Mouse (Mus musculus): ENCODE results near the gene Ubash3a.
A peak's percentile ranks its signal among the peaks of the same experiment; 100 is the strongest.

The Ubash3a gene

DNA sequence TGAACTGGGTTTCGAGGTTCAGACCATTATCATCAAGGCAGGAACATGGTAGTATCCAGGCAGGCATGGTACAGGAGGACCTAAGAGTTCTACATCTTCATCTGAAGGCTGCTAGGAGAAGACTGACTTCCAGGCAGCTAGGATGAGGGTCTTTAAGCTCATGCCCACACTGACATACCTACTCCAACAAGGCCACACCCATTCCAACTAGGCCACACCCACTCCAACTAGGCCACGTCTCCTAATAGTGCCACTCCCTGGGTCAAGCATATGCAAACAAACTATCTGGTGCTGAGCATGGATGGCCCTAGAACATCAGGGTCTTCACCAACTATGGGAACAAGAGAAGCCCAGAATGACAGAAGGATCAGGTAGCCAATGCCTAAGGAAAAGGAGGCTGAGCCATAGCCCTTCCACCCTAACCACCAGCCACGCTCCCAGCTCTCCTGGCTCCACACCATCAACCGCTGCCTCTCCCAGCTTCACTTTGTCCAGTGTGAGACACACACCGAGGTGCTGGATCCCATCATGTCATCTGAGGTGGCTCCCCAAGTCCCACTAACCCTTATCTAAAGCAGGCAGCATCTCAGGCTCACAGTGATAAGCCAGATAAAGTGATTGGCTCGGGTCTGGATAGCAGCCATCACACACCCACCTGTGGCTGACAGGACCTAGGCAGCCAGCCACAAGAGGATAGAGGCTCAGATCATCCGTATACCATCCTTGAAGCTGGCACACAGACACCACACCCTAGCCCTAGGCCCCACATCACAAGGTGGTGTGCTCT, 30.8 kb downstream of the Ubash3a start:
- no peak for TF ChIP-seq GATA4 (IDR thresholded peaks at IDR 0.05; ENCODE audit: insufficient replicate concordance, low read length)

DNA sequence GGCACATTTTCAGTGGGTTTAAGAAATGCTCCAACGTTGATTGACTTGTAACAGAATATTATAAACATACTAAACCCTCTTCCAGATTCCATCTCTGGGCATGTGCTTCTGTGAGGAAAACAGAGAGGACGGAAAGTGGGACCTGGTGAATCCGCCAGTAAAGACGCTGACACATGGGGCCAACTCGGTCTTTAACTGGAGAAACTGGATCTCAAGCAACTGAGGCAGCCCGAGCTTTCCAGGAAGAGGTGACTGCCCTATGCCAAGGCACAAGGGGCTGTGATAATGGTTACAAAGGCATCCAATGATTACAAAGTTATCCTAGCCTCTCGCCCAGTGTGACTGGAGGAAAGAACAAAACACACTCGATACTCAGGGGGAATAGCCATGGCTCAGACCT, 33.5 kb downstream of the Ubash3a start:
- no peak for TF ChIP-seq GATA4 (IDR thresholded peaks at IDR 0.05; ENCODE audit: insufficient replicate concordance, low read length)

DNA sequence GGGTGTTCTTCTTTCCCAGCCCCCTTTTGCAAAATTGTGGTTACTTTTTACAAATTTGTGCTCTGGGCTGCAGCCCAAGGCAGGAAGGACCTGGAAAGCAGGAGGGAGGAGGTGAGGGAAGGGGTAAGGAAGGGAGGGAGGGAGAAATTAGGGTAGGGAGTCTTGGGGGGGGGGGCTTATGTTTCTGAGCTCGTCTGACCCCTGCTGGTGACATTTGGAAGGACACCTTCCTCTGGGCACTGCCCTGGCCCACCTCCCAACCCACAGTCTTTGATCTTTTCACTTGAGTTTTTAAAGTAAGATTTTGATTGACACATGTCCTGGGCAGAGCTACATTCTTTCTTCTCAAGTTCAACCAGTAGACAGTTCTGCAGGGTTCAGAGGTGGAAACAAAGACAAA, 35.1 kb downstream of the Ubash3a start:
- TF ChIP-seq GATA4 (IDR thresholded peaks at IDR 0.05; ENCODE audit: insufficient replicate concordance, low read length), result no peak

DNA sequence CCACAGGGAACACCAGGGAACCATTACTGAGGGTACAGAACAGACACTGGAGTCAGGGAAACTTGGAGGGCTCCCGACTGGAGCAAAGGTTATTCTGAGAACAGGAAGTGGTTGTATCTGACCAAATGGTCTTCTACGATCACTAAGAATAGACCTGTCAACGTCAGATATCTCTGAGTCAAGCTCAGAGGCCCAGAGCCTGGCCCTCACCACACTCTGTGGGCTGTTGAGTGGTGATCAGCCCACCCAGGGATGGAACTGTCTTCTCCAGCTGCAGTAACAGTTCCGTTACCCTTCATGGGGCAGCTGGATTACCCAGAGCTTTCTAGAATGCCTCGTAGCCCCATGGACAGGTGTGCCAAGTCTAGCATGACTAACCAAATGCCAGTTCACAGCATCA, 37.6 kb downstream of the Ubash3a start:
- TF ChIP-seq GATA4 (IDR thresholded peaks at IDR 0.05; ENCODE audit: insufficient replicate concordance, low read length), result no peak

DNA sequence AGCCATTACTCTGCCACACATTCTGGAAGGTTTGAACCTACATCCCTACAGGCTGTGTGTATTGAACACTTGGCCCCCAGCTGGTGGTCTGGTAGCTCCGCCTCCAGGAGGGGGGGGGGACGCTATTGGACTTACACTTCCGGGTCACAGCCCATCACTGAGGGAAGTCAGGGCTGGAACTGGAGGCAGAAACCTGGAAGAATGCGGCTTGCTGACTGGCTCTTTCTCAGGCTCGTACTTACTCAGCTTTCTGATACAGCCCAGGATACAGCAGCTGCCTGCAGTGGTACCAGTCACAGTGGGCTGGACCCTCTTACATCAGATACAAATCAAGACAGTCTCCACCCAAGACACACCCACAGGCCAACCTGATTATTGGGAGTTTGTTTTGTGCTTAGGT, 39.5 kb downstream of the Ubash3a start:
- TF ChIP-seq GATA4 (IDR thresholded peaks at IDR 0.05; ENCODE audit: insufficient replicate concordance, low read length), result no peak

DNA sequence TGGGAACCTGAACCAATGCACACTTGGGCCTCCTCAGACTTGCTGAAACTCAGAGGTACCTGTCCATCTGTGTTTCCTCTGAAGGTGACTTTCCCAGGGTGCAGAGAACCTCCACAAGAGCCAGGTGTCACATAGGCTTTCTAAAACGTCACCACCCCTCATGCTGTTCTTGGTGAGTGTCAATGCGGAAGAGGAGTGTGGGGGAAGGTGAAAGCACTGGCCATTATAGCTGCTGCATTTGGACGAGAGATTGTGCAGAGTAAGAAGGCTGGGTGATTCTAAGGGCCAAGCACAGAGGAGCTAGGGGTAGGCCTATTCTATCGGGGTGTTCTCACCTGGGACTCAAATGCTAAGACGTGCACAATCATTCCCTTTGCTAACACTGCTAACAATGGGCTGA, 46.3 kb downstream of the Ubash3a start:
- TF ChIP-seq GATA4 (IDR thresholded peaks at IDR 0.05; ENCODE audit: insufficient replicate concordance, low read length), result no peak

DNA sequence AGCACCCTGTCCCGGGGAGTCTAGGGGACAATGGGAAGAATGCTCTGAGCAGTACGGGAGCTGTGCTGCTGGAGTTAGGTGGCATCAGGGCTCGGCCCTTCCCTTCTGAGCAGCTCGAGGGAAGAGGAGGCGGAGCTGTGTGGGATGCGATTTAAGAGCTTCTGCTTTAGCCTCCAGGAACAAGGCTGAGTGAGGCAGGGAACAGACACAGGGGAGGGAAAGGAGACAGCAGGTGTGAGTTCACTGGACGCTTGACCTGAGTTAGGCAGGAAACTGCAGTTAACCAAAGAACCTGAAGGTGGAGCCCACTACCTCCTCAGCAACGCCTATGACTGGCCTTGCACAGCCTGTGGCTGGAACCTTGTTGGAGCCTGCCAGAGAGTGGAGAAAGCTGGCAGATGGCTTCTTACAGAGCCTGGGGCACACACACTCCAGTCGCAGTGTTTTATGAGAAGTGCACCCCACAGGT, 46.8 kb downstream of the Ubash3a start:
- TF ChIP-seq GATA4 (IDR thresholded peaks at IDR 0.05; ENCODE audit: insufficient replicate concordance, low read length), result no peak

DNA sequence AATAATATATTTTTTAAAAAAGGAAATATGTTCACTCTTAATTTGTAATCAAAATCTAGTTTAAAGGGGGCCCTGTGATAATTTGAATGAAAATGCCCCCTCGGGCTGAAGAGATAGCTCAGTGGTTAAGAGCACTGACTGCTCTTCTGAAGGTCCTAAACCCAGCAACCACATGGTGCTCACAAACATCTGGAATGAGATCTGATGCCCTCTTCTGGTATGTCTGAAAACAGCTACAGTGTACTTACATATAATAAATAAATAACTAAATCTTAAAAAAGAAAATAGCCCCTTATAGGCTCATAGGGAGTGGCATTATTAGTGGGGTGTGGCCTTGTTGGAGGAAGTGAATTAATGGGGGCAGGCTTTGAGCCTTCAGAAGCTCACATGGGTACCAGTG, 49.5 kb downstream of the Ubash3a start:
- no peak for TF ChIP-seq GATA4 (IDR thresholded peaks at IDR 0.05; ENCODE audit: insufficient replicate concordance, low read length)

DNA sequence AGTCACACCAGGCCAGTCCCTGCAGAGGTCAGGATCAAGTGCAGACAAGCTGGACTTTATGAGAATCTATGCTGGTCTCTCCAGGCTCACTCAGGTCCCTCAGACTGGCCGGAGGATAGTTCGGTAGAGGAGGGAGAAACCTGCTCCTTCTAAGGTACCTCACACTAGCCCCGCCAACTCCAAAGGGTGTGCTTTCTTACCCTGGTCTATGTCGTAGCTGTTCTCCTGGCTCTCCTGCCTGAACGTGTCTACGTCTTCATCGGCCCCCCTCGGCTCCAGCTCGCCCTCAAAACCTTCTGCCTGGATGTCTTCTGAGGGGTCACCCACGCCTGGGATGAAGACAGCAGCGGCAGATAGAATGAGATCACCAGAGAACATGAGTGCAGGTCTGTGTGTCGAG, 50.2 kb downstream of the Ubash3a start:
- TF ChIP-seq GATA4 (IDR thresholded peaks at IDR 0.05; ENCODE audit: insufficient replicate concordance, low read length), result no peak

DNA sequence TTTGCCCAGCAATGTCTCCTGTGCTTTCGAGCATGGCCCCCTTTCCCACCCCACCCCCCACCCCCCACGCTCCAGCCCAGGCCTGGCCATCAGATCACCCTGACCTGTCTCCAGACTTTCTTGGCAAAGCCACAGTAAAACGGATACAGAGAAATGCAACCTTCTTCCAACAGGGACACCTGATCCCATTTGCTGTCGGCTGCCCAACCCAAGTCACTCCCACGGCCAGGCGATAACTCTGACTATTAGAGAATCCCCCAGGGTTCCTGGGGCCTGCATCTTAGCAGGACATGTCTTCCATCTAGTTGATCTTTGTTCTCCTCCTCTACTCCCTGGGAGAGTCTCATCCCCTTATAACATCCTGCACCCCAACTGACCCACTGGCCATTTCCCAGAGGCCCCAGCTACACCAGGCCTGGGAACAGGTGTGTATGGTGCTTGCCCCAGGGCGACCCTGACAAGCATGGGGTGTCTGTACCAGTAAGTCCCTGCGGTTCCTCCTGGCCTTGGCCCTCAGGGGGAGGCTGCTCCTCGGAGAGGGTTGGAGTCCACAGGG, 50.7 kb downstream of the Ubash3a start:
- TF ChIP-seq GATA4 (IDR thresholded peaks at IDR 0.05; ENCODE audit: insufficient replicate concordance, low read length), result no peak

DNA sequence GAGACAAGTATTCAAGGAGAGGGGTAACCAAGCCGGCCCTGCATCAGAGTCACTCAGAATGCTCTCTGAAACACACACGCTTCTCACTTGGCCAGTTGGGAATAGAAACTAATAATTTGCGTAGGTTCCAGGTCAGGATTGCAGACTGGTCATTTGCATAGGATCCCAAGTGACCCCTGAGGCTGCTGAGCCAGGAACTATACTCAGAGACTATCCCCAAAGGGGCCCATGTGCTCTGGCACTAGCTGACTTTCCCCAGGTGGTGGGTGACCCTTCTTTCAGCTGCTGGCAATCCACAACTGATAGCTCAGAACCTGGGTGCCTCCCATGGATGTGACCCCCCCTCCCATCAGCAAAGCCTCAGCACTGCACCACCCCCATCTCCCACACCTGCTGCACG, 51.5 kb downstream of the Ubash3a start:
- TF ChIP-seq GATA4 (IDR thresholded peaks at IDR 0.05; ENCODE audit: insufficient replicate concordance, low read length), result no peak

DNA sequence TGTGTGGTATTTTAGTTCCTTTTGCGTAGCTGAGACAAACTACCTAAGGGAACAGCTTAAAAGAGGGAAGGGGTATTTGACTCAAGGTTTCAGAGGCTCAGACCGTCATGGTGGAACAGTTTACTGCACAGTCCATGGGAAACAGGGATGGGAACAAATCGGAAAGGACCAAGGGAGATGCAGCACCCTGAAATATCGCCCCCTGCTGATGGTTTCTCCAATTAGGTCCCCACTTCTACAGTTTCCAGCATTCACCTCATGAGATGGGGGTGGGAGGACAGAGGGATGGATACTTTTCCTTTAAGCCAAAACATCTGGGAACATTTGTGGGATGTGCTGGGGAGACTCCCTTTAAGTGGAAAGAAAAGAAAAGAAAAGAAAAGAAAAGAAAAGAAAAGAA, 52.2 kb downstream of the Ubash3a start:
- TF ChIP-seq GATA4 (IDR thresholded peaks at IDR 0.05; ENCODE audit: insufficient replicate concordance, low read length), result no peak

DNA sequence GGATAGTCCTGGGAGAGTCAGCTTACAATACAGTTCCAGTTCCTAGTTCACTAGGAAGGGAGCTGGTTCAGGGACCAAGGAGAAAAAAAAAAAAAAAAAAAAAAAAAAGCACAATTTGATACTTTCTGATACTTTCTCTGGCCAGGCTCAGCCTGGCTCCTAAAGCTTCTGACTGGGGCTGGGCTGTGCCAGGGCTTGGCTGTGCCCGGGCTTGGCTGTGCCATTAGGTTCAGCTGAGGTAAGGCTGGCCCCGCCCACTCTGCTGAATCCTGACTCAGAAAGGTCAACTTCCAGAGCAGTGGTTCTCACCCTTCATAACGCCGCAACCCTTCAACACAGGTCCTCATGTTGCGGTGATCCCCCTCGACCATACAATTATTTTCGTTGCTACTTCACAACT, 52.8 kb downstream of the Ubash3a start:
- TF ChIP-seq GATA4 (IDR thresholded peaks at IDR 0.05; ENCODE audit: insufficient replicate concordance, low read length), result no peak

DNA sequence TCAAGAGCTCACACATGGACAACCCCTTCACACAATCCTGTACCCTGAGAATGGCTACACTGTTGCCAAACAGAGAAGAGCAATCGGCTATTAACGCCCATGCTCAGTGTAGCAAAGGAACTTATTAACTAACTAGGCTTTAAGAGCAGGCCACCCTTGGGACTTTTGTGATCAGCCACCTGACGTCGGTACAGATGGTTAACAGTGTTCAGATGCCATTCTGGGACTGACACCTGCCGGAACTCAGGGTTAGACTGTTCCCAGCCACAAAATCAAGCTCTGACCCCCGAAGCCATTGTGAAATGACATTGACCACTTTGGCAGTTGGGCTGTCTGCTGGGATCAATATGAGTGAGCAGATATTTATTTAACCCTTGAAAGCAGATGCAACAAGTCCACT, 53.7 kb downstream of the Ubash3a start:
- TF ChIP-seq GATA4 (IDR thresholded peaks at IDR 0.05; ENCODE audit: insufficient replicate concordance, low read length), result peak; percentile 30; the same call in 1 of the 2 replicates

DNA sequence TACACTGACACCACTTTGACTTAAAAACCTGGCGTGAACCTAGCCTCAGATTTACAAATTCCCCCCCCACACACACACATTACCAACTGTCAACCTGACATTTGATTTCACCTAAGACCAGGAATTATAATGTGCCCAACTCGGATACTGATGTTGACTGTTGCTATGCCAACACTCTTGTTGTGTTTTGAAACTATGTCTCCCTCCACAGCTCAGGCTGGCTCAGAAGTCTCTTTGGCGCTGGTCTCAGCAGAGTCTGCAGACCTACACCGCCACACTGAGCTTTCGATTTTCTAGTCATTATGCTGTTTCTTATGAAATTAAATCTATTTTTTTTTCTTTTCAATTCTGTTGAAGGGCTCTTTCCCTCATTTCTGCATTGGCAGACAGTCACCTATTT, 55.0 kb downstream of the Ubash3a start:
- TF ChIP-seq GATA4 (IDR thresholded peaks at IDR 0.05; ENCODE audit: insufficient replicate concordance, low read length), result no peak

DNA sequence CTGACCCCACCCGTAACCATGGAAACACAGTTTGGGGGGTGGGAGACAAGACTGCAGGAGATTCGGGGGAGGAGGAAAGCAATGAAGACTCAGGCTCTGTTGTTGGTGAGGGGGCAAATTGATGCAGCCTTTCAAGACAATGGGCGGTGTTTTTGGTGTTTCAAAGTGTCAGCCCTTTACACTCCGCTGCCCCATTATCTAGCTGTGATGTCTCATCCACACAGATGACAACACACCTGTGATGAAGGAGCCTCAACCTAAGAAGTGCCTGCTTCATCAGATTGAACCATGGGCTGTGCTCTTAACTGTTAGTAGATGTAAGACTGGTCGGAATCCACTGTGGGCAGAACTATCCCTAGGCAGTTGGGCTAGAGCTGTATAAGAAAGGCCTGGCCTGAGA, 56.1 kb downstream of the Ubash3a start:
- TF ChIP-seq GATA4 (IDR thresholded peaks at IDR 0.05; ENCODE audit: insufficient replicate concordance, low read length), result no peak

DNA sequence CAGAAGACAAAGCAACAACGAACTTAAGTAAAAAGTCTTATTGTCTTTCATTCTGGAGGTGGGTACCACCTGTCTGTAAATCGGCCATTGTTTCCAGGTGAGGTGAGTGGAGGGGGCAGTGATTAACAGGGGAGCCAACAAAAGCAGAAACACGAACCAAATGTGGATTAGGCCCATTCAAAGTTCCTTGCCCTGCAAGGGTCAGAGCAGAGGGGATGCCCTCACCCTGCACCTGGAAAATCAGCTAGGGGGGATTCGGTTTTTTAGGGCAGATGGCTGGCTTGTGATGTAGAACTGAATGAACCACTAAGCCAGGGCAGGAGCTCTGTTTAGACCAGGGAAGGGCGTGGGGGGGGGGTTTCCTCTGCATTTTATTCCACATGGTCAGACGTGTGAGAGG, 56.7 kb downstream of the Ubash3a start:
- TF ChIP-seq GATA4 (IDR thresholded peaks at IDR 0.05; ENCODE audit: insufficient replicate concordance, low read length), result no peak

Data from liver, adult (tissue).